In the genomic region with DNA sequence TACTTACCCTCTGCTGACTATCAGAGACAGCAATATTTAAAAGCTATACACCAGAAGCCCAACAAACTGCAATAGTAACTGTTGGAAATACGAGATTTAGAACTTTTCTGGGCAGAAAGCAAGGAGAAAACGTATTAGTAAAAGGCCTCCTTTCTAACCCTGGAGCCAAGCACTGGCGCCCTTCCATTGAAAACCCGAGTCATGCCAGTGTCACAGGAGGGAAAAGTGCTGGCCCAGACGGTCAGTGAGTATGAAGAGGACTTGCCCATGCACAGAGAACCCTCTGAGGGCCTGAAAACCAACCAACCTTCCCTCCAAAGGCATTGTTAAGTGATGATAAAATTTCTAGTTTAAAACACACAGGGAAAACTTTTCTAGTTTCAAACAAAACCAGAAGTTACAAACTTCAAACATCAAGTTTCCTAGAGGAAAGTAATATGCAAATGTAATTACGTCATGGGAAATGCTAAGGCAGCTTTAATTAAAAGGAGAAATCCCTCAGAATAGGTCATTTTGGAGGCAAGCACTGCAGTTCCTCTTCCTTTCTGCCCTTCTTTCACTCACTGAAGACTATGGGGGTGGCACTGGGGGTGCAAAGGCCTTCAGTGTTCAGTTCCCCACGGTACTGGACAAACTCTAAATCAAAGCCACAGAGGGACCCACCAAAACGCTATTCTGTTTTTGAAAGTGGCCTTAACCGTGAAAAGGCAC, we compare ENCODE assay signal across 9 mouse cellular contexts.
DNase-seq lines count a peak whose midpoint lies in the region; ATAC-seq and TF ChIP-seq lines count a peak whose summit lies in the region.
"Had no signal": no experiment of that assay in that cellular context is flagged by ENCODE, and none has a peak within 500 bp of the region (broad histone marks: within the 10 kb centered on the region; RNA-seq: fewer than 3 reads in every experiment).

No protein-coding gene starts in this region.

- peak overlapping the region; percentile 87 for H3K27ac ChIP-seq in kidney, postnatal 0 days
- H3K27ac ChIP-seq in forebrain, embryonic 14.5 days (ENCODE audit: low read depth, low read length) = peak overlapping the region; percentile 70
- H3K27ac ChIP-seq in midbrain, embryonic 13.5 days = peak overlapping the region; percentile 66
- H3K27ac ChIP-seq: liver, embryonic 14.5 days had no signal

- H3K9me3 ChIP-seq in kidney, postnatal 0 days (replicated peaks; ENCODE audit: low read length) = no peaks in the 10 kb centered on the region
- H3K9me3 ChIP-seq in forebrain, embryonic 14.5 days (replicated peaks; ENCODE audit: control insufficient read depth, low read length) = no peaks in the 10 kb centered on the region
- no peaks in the 10 kb centered on the region for H3K9me3 ChIP-seq in midbrain, embryonic 13.5 days

- no peak for DNase-seq in kidney, postnatal 0 days (ENCODE audit: low spot score)
- no peak for DNase-seq in kidney, adult 11 months
- peak; percentile 46 for DNase-seq in cerebellum, adult 8-10 months
- DNase-seq in forebrain, embryonic 14.5 days (ENCODE audit: low spot score) = peak; percentile 55
- no peak for DNase-seq in layer of hippocampus, postnatal 10 days (ENCODE audit: low spot score in 2 of 2)
- no peak for DNase-seq in ovary, adult 18-20 months (ENCODE audit: low spot score)
- DNase-seq in lung, postnatal 36 days = no peak

- H3K4me2 ChIP-seq in kidney, postnatal 0 days (ENCODE audit: low read length) = no peak overlapping the region
- H3K4me2 ChIP-seq in forebrain, embryonic 14.5 days (ENCODE audit: low read length) = no peak overlapping the region
- no peak overlapping the region for H3K4me2 ChIP-seq in midbrain, embryonic 13.5 days (replicated peaks)

- no peaks in the 10 kb centered on the region for H3K36me3 ChIP-seq in kidney, postnatal 0 days (ENCODE audit: insufficient read depth, low read length)
- H3K36me3 ChIP-seq in forebrain, embryonic 14.5 days (ENCODE audit: control insufficient read depth, insufficient read depth, low read length) = no peaks in the 10 kb centered on the region
- no peaks in the 10 kb centered on the region for H3K36me3 ChIP-seq in midbrain, embryonic 13.5 days

- H3K27me3 ChIP-seq in kidney, postnatal 0 days (ENCODE audit: insufficient read depth, low read length) = no peaks in the 10 kb centered on the region
- no peaks in the 10 kb centered on the region for H3K27me3 ChIP-seq in forebrain, embryonic 14.5 days (replicated peaks; ENCODE audit: control insufficient read depth, insufficient read depth, low read length)
- no peaks in the 10 kb centered on the region for H3K27me3 ChIP-seq in midbrain, embryonic 13.5 days

- H3K4me1 ChIP-seq in kidney, postnatal 0 days (replicated peaks; ENCODE audit: insufficient read depth, low read length) = peaks cover 36% of the 10 kb centered on the region
- H3K4me1 ChIP-seq in forebrain, embryonic 14.5 days (ENCODE audit: control insufficient read depth, insufficient read depth, low read length) = peaks cover 37% of the 10 kb centered on the region
- peaks cover 51% of the 10 kb centered on the region for H3K4me1 ChIP-seq in midbrain, embryonic 13.5 days (replicated peaks)

- TF ChIP-seq CTCF in kidney, postnatal 0 days (IDR thresholded peaks at IDR 0.05; ENCODE audit: low read depth) = no peak

- no peak overlapping the region for H3K9ac ChIP-seq in kidney, postnatal 0 days (ENCODE audit: low read depth, low read length)
- no peak overlapping the region for H3K9ac ChIP-seq in forebrain, embryonic 14.5 days (ENCODE audit: low read length)
- H3K9ac ChIP-seq in midbrain, embryonic 13.5 days (replicated peaks) = no peak overlapping the region
- H3K9ac ChIP-seq: liver, embryonic 14.5 days had no signal

- H3K4me3 ChIP-seq in kidney, postnatal 0 days (replicated peaks; ENCODE audit: low read depth, low read length) = no peak overlapping the region
- H3K4me3 ChIP-seq in forebrain, embryonic 14.5 days (ENCODE audit: low read depth, low read length) = no peak overlapping the region
- no peak overlapping the region for H3K4me3 ChIP-seq in midbrain, embryonic 13.5 days (replicated peaks)

- WGBS in kidney, postnatal 0 days = 35% methylated on average over 9 of the region's 9 CpGs
- 22% methylated on average over 9 of the region's 9 CpGs for WGBS in forebrain, embryonic 14.5 days
- 71% methylated on average over 9 of the region's 9 CpGs for WGBS in midbrain, embryonic 13.5 days

- no peak for ATAC-seq in kidney, postnatal 0 days (replicated peaks; ENCODE audit: low FRiP score, low read depth)
- peak; percentile 24; the same call in 1 of the 2 replicates for ATAC-seq in forebrain, embryonic 14.5 days
- ATAC-seq in midbrain, embryonic 13.5 days = no peak

Comparison
In these comparisons a context has a peak if more than half of its experiments do, and no peak if none do; other contexts are left out.
1. DNase-seq: peak in cerebellum, adult 8-10 months (single experiment) and forebrain, embryonic 14.5 days (single experiment); none in kidney, postnatal 0 days (single experiment), kidney, adult 11 months (single experiment), layer of hippocampus, postnatal 10 days (0 of 2), ovary, adult 18-20 months (single experiment) and lung, postnatal 36 days (single experiment).
2. Peak in every context shown above with its lines, with median percentiles within 50 percentile points of each other: H3K27ac ChIP-seq.